Mouse (Mus musculus): ENCODE measurements around the gene Unc45b. TPM values are rescaled to one million over a fixed set of nuclear protein-coding genes. Genes with fewer than 3 reads are reported as not detected.
A peak's percentile ranks its signal among the peaks of the same experiment; 100 is the strongest.

The Unc45b gene
- polyA plus RNA-seq, 1 experiment from 2014 or later: 1.4 TPM

GRCm38 (mm10) chr11:82874924-82875323, 35.4 kb upstream of the Unc45b start:
- WGBS: 79% methylated on average over 5 of the region's 5 CpGs
- no peak for ATAC-seq (ENCODE audit: low FRiP score)

GRCm38 (mm10) chr11:82875631-82876030, 34.7 kb upstream of the Unc45b start:
- H3K4me2 ChIP-seq (replicated peaks): no peak overlapping the region
- ATAC-seq (ENCODE audit: low FRiP score): no peak
- H3K4me3 ChIP-seq: no peak overlapping the region
- no peak overlapping the region for H3K9ac ChIP-seq
- H3K9me3 ChIP-seq (replicated peaks): no peaks in the 10 kb centered on the region
- WGBS: 96% methylated on average over 5 of the region's 5 CpGs
- H3K27me3 ChIP-seq: no peaks in the 10 kb centered on the region
- H3K27ac ChIP-seq: no peak overlapping the region
- 0 out of 2 replicates have a peak, but pooled peaks cover 4% of the 10 kb centered on the region for H3K36me3 ChIP-seq
- peaks cover 2% of the 10 kb centered on the region; the same call in 1 of the 2 replicates for H3K4me1 ChIP-seq

More at GRCm38 (mm10) chr11:82874924-82875323, 35.4 kb upstream of the Unc45b start:
- Histone ChIP-seq H3K4me3 (no peak overlapping the region), H3K36me3 (0 out of 2 replicates have a peak, but pooled peaks cover 4% of the 10 kb centered on the region), H3K4me2 (replicated peaks) (no peak overlapping the region), H3K9ac (no peak overlapping the region), H3K9me3 (replicated peaks) (no peaks in the 10 kb centered on the region), H3K27ac (no peak overlapping the region), H3K27me3 (no peaks in the 10 kb centered on the region), H3K4me1 (peaks cover 6% of the 10 kb centered on the region; the same call in 1 of the 2 replicates)

GRCm38 (mm10) chr11:82877726-82878344, 32.5 kb upstream of the Unc45b start:
- 81% methylated on average over 7 of the region's 7 CpGs for WGBS
- H3K4me3 ChIP-seq: no peak overlapping the region
- H3K27me3 ChIP-seq: no peaks in the 10 kb centered on the region
- no peaks in the 10 kb centered on the region for H3K4me1 ChIP-seq
- no peak for ATAC-seq (ENCODE audit: low FRiP score)
- H3K27ac ChIP-seq: no peak overlapping the region
- H3K9me3 ChIP-seq (replicated peaks): no peaks in the 10 kb centered on the region
- 0 out of 2 replicates have a peak, but pooled peaks cover 11% of the 10 kb centered on the region for H3K36me3 ChIP-seq
- H3K9ac ChIP-seq: no peak overlapping the region
- no peak overlapping the region for H3K4me2 ChIP-seq (replicated peaks)

- WGBS: 70% methylated on average over 8 of the region's 8 CpGs
- H3K9me3 ChIP-seq (replicated peaks): no peaks in the 10 kb centered on the region
- no peak overlapping the region for H3K27ac ChIP-seq
- no peaks in the 10 kb centered on the region for H3K27me3 ChIP-seq
- 0 out of 2 replicates have a peak, but pooled peaks cover 11% of the 10 kb centered on the region for H3K36me3 ChIP-seq
- H3K4me2 ChIP-seq (replicated peaks): no peak overlapping the region
- H3K9ac ChIP-seq: no peak overlapping the region
- no peak overlapping the region for H3K4me3 ChIP-seq
- H3K4me1 ChIP-seq: peaks cover under 1% of the 10 kb centered on the region; the same call in 1 of the 2 replicates
- ATAC-seq (ENCODE audit: low FRiP score): no peak
These were observed 27.2 kb upstream of the Unc45b start for GRCm38 (mm10) chr11:82883180-82883579.

GRCm38 (mm10) chr11:82886559-82886958, 23.8 kb upstream of the Unc45b start:
- H3K9ac ChIP-seq: no peak overlapping the region
- no peak overlapping the region for H3K4me2 ChIP-seq (replicated peaks)
- H3K9me3 ChIP-seq (replicated peaks): no peaks in the 10 kb centered on the region
- peaks cover 19% of the 10 kb centered on the region for H3K4me1 ChIP-seq
- H3K27ac ChIP-seq: no peak overlapping the region
- no peak overlapping the region for H3K4me3 ChIP-seq
- 86% methylated on average over 3 of the region's 3 CpGs for WGBS
- no peak for ATAC-seq (ENCODE audit: low FRiP score)
- 0 out of 2 replicates have a peak, but pooled peaks cover 7% of the 10 kb centered on the region for H3K36me3 ChIP-seq
- H3K27me3 ChIP-seq: peaks cover 2% of the 10 kb centered on the region; the same call in 1 of the 2 replicates

GRCm38 (mm10) chr11:82888491-82888946, 21.8 kb upstream of the Unc45b start:
- peak overlapping the region; percentile 90; the same call in 1 of the 2 replicates for H3K4me2 ChIP-seq (replicated peaks)
- ATAC-seq (ENCODE audit: low FRiP score): no peak
- 54% methylated on average over 10 of the region's 10 CpGs for WGBS

GRCm38 (mm10) chr11:82889524-82890341, 20.6 kb upstream of the Unc45b start:
- Histone ChIP-seq H3K27ac (peak overlapping the region; percentile 52; the same call in 1 of the 2 replicates), H3K4me3 (peak overlapping the region; percentile 63), H3K9ac (peak overlapping the region; percentile 78), H3K4me2 (replicated peaks) (peak overlapping the region; percentile 90), H3K36me3 (no peaks in the 10 kb centered on the region), H3K4me1 (peaks cover 19% of the 10 kb centered on the region), H3K9me3 (replicated peaks) (no peaks in the 10 kb centered on the region), H3K27me3 (peaks cover 9% of the 10 kb centered on the region; the same call in 1 of the 2 replicates)
- 7% methylated on average over 31 of the region's 31 CpGs for WGBS
- peak; percentile 70 for ATAC-seq (ENCODE audit: low FRiP score)

More at GRCm38 (mm10) chr11:82888491-82888946, 21.8 kb upstream of the Unc45b start:
- H3K36me3 ChIP-seq: no peaks in the 10 kb centered on the region
- H3K27me3 ChIP-seq: peaks cover 9% of the 10 kb centered on the region; the same call in 1 of the 2 replicates
- H3K9me3 ChIP-seq (replicated peaks): no peaks in the 10 kb centered on the region
- H3K9ac ChIP-seq: peak overlapping the region; percentile 38; the same call in 1 of the 2 replicates
- no peak overlapping the region for H3K27ac ChIP-seq
- peaks cover 19% of the 10 kb centered on the region for H3K4me1 ChIP-seq
- H3K4me3 ChIP-seq: no peak overlapping the region

GRCm38 (mm10) chr11:82890342-82890762, 20.0 kb upstream of the Unc45b start, which contains the start of gene Rad51d:
Rad51d (minus strand) TSS chr11:82890614.
- peak within 1 kb of the TSS; percentile 63 for H3K4me3 ChIP-seq
- peak within 1 kb of the TSS; percentile 78 for H3K9ac ChIP-seq
- H3K27me3 ChIP-seq: peaks cover 9% of the 10 kb centered on the region; the same call in 1 of the 2 replicates
- H3K4me2 ChIP-seq (replicated peaks): peak within 1 kb of the TSS; percentile 90
- H3K27ac ChIP-seq: peak within 1 kb of the TSS; percentile 52; the same call in 1 of the 2 replicates
- H3K36me3 ChIP-seq: no peaks in the 10 kb centered on the region
- under 1% methylated on average over 22 of the region's 26 CpGs for WGBS
- H3K9me3 ChIP-seq (replicated peaks): no peaks in the 10 kb centered on the region
- peaks cover 19% of the 10 kb centered on the region for H3K4me1 ChIP-seq
- ATAC-seq (ENCODE audit: low FRiP score): peak; percentile 90

GRCm38 (mm10) chr11:82891936-82892335, 18.4 kb upstream of the Unc45b start, which contains the start of gene Fndc8:
Fndc8 (plus strand) TSS chr11:82892124.
- no peak within 1 kb of the TSS for H3K4me3 ChIP-seq
- H3K9me3 ChIP-seq (replicated peaks): no peaks in the 10 kb centered on the region
- H3K4me1 ChIP-seq: peaks cover 19% of the 10 kb centered on the region
- no peak for ATAC-seq (ENCODE audit: low FRiP score)
- H3K9ac ChIP-seq: peak within 1 kb of the TSS; percentile 32; the same call in 1 of the 2 replicates
- WGBS: 59% methylated on average over 7 of the region's 7 CpGs
- no peak within 1 kb of the TSS for H3K27ac ChIP-seq
- no peaks in the 10 kb centered on the region for H3K36me3 ChIP-seq
- H3K27me3 ChIP-seq: peaks cover 9% of the 10 kb centered on the region; the same call in 1 of the 2 replicates
- H3K4me2 ChIP-seq (replicated peaks): no peak within 1 kb of the TSS

GRCm38 (mm10) chr11:82897478-82897877, 12.9 kb upstream of the Unc45b start:
- Histone ChIP-seq H3K27me3 (no peaks in the 10 kb centered on the region), H3K4me2 (replicated peaks) (no peak overlapping the region), H3K4me1 (no peaks in the 10 kb centered on the region), H3K9me3 (replicated peaks) (no peaks in the 10 kb centered on the region), H3K36me3 (peaks cover 36% of the 10 kb centered on the region), H3K27ac (no peak overlapping the region), H3K4me3 (no peak overlapping the region), H3K9ac (no peak overlapping the region)
- WGBS: 85% methylated on average over 10 of the region's 10 CpGs
- ATAC-seq (ENCODE audit: low FRiP score): no peak

- H3K36me3 ChIP-seq: peaks cover 59% of the 10 kb centered on the region
- H3K27me3 ChIP-seq: no peaks in the 10 kb centered on the region
- H3K4me2 ChIP-seq (replicated peaks): no peak overlapping the region
- ATAC-seq (ENCODE audit: low FRiP score): no peak
- no peak overlapping the region for H3K27ac ChIP-seq
- no peaks in the 10 kb centered on the region for H3K4me1 ChIP-seq
- H3K4me3 ChIP-seq: no peak overlapping the region
- H3K9me3 ChIP-seq (replicated peaks): no peaks in the 10 kb centered on the region
- H3K9ac ChIP-seq: no peak overlapping the region
- 93% methylated on average over 5 of the region's 5 CpGs for WGBS
These were observed 10.6 kb upstream of the Unc45b start for GRCm38 (mm10) chr11:82899720-82900119.
